Mouse (Mus musculus): ENCODE measurements at regions not wholly inside any gene's neighbourhood (a gene's known extent, or its start where the extent isn't known, plus 50 kb on each side); places are given as distances from the start of the nearest gene placed in this dataset.
A peak's percentile ranks its signal among the peaks of the same experiment; 100 is the strongest.
"Not testable (repeated sequence)": the region's sequence is repeated elsewhere in the genome, so short reads cannot be mapped to it uniquely, and the experiment has no call there.

- H3K4me1 ChIP-seq (ENCODE audit: control insufficient read depth, insufficient read depth, low read length), result peaks cover 10% of the 10 kb centered on the region
- TF ChIP-seq CTCF (IDR thresholded peaks at IDR 0.05) (no peak), EP300 (IDR thresholded peaks at IDR 0.05; ENCODE audit: insufficient read depth, low read depth, low read length) (peak; percentile 59; the same call in 1 of the 2 replicates)
- H3K4me3 ChIP-seq, result no peak overlapping the region
- no peaks in the 10 kb centered on the region for H3K79me2 ChIP-seq (replicated peaks; ENCODE audit: control insufficient read depth, insufficient read depth, low read length)
- no peak overlapping the region; the same call in 1 of the 2 replicates for H3K9ac ChIP-seq (ENCODE audit: low read depth, low read length)
- WGBS, result 20% methylated on average over 6 of the region's 6 CpGs
- intact Hi-C loops (cut with DNase I), result no loop called here
- peaks cover 5% of the 10 kb centered on the region for H3K36me3 ChIP-seq (ENCODE audit: control insufficient read depth, insufficient read depth, low read length)
- peak; percentile 56 for DNase-seq
- peak overlapping the region; percentile 70 for H3K27ac ChIP-seq
- H3K27me3 ChIP-seq (ENCODE audit: control insufficient read depth, insufficient read depth, low read length), result no peaks in the 10 kb centered on the region
These were observed 122.1 kb upstream of the Gm21897 start for GRCm38 (mm10) chr16:15194926-15195711.

DNA sequence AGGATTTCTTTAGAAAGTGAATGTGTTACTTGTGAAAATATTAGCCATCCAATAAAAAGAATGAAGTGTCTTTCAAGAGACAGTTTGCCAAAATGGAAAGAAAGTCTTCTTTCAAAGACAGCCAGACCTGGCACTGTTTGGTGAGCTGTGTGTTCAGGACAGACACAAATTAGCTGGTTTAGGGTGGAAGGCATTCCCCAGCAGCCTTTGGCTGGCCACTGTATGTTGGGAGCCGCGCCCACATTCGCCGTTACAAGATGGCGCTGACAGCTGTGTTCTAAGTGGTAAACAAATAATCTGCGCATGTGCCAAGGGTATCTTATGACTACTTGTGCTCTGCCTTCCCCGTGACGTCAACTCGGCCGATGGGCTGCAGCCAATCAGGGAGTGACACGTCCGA is 121.3 kb upstream of the Gm21897 start:
- Histone ChIP-seq H3K27ac (peak overlapping the region; percentile 70), H3K4me1 (ENCODE audit: control insufficient read depth, insufficient read depth, low read length) (peaks cover 10% of the 10 kb centered on the region)
- peak in 1 of 2 experiments; percentile 12 for DNase-seq
- H3K79me2 ChIP-seq (replicated peaks; ENCODE audit: control insufficient read depth, insufficient read depth, low read length); H3K4me3 ChIP-seq; H3K27me3 ChIP-seq (ENCODE audit: control insufficient read depth, insufficient read depth, low read length); H3K36me3 ChIP-seq (ENCODE audit: control insufficient read depth, insufficient read depth, low read length); intact Hi-C loops (cut with DNase I); H3K9ac ChIP-seq (ENCODE audit: low read depth, low read length): not testable (repeated sequence)
- 73% methylated on average over 8 of the region's 12 CpGs for WGBS

DNA sequence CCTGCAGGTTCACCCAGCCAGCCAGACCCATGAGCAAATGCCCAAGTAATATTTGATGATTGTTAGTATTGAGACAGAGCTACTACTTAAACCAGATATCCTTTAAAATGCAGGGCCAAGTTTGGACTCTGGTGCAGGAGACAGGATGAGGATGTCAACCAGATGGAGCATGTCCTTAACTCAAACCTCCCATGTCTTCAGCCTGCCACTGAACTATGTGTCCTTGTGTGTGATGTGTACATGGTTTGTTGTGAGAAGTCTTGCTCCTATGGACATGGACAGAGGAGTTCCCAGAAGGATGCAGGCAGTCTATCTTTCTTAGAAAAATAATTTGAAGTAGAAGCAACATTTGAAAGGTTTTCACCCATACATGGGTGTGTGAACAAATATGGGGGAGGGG is 120.4 kb upstream of the Gm21897 start:
- DNase-seq, result no peak
- H3K27ac ChIP-seq, result peak overlapping the region; percentile 5; the same call in 1 of the 2 replicates
- H3K4me1 ChIP-seq (ENCODE audit: control insufficient read depth, insufficient read depth, low read length), result peaks cover 10% of the 10 kb centered on the region
- H3K4me3 ChIP-seq, result no peak overlapping the region
- no peaks in the 10 kb centered on the region for H3K27me3 ChIP-seq (ENCODE audit: control insufficient read depth, insufficient read depth, low read length)
- no peak overlapping the region for H3K9ac ChIP-seq (ENCODE audit: low read depth, low read length)
- no peaks in the 10 kb centered on the region for H3K79me2 ChIP-seq (replicated peaks; ENCODE audit: control insufficient read depth, insufficient read depth, low read length)
- intact Hi-C loops (cut with DNase I), result no loop called here
- TF ChIP-seq POLR2A (IDR thresholded peaks at IDR 0.05; ENCODE audit: insufficient read depth, low read depth, low read length) (no peak), CTCF (IDR thresholded peaks at IDR 0.05) (no peak), EP300 (IDR thresholded peaks at IDR 0.05; ENCODE audit: insufficient read depth, low read depth, low read length) (no peak)
- peaks cover 5% of the 10 kb centered on the region for H3K36me3 ChIP-seq (ENCODE audit: control insufficient read depth, insufficient read depth, low read length)

DNA sequence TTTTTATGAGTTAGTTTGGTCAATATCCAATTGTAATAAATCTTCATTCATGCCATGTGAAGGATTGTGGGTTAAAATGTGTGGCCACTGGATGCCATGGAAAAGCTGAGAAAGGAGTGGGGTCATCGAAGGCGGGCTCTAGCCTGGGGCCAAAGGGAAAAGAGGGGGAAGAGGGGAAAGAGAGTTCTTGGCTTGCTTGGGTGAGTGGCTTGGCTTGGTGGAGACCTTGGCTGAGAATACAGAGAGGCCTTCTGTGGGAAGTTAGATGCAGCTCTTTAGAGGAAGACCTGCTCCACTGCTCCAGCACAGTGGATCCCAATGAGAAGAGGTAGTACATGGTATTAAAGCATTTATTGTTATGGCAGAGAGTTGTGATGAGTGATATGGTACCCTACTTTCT is 101.3 kb upstream of the Gm21897 start:
- Histone ChIP-seq H3K36me3 (ENCODE audit: control insufficient read depth, insufficient read depth, low read length) (no peaks in the 10 kb centered on the region), H3K4me3 (no peak overlapping the region), H3K4me1 (ENCODE audit: control insufficient read depth, insufficient read depth, low read length) (no peaks in the 10 kb centered on the region), H3K27ac (no peak overlapping the region), H3K9ac (ENCODE audit: low read depth, low read length) (no peak overlapping the region), H3K79me2 (replicated peaks; ENCODE audit: control insufficient read depth, insufficient read depth, low read length) (no peaks in the 10 kb centered on the region), H3K27me3 (ENCODE audit: control insufficient read depth, insufficient read depth, low read length) (no peaks in the 10 kb centered on the region)
- DNase-seq, result no peak
- intact Hi-C loops (cut with DNase I), result no loop called here
- WGBS, result 86% methylated on average over 2 of the region's 2 CpGs
- TF ChIP-seq CTCF (IDR thresholded peaks at IDR 0.05), result no peak
- TF ChIP-seq EP300 (IDR thresholded peaks at IDR 0.05; ENCODE audit: insufficient read depth, low read depth, low read length), result no peak
- no peak for TF ChIP-seq POLR2A (IDR thresholded peaks at IDR 0.05; ENCODE audit: insufficient read depth, low read depth, low read length)

DNA sequence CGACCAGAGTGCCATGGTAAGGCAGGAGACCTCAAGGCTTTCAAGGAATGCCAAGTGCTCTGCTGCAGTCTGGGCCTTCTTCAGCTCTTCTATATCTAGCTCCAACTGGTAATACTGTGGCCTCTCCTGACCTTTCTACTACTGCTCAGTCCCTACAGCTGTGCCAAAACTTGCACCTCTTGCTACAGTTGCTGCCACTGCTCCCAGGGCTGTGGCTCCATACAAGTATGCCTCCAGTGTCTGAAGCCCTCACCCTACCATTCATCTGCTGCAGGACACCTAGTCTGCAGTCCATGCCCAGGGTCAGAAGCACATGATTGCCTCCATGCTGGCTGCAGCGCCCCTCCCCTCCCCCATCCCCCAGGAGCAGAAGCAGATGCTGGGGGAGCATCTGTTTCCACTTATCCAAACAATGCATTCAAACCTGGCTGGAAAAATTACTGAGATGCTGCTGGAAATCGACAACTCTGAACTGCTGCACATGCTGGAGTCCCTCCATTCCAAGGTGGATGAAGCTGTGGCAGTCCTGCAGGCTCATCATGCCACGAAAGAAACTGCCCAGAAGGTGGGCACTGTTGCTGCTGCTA is 96.2 kb upstream of the Gm21897 start:
- no peak for DNase-seq
- Histone ChIP-seq H3K36me3 (ENCODE audit: control insufficient read depth, insufficient read depth, low read length) (no peaks in the 10 kb centered on the region), H3K27me3 (ENCODE audit: control insufficient read depth, insufficient read depth, low read length) (no peaks in the 10 kb centered on the region), H3K4me1 (ENCODE audit: control insufficient read depth, insufficient read depth, low read length) (no peaks in the 10 kb centered on the region), H3K9ac (ENCODE audit: low read depth, low read length) (no peak overlapping the region), H3K4me3 (no peak overlapping the region), H3K79me2 (replicated peaks; ENCODE audit: control insufficient read depth, insufficient read depth, low read length) (no peaks in the 10 kb centered on the region), H3K27ac (no peak overlapping the region)
- TF ChIP-seq CTCF (IDR thresholded peaks at IDR 0.05), result no peak
- intact Hi-C loops (cut with DNase I), result no loop called here
- 68% methylated on average over 4 of the region's 4 CpGs for WGBS

GRCm38 (mm10) chr16:15237836-15238235 is 79.4 kb upstream of the Gm21897 start:
- DNase-seq, result peak in 1 of 2 experiments; percentile 10
- Histone ChIP-seq H3K27me3 (ENCODE audit: control insufficient read depth, insufficient read depth, low read length) (no peaks in the 10 kb centered on the region), H3K4me3 (no peak overlapping the region), H3K36me3 (ENCODE audit: control insufficient read depth, insufficient read depth, low read length) (no peaks in the 10 kb centered on the region), H3K4me1 (ENCODE audit: control insufficient read depth, insufficient read depth, low read length) (no peaks in the 10 kb centered on the region), H3K9ac (ENCODE audit: low read depth, low read length) (no peak overlapping the region), H3K27ac (no peak overlapping the region), H3K79me2 (replicated peaks; ENCODE audit: control insufficient read depth, insufficient read depth, low read length) (no peaks in the 10 kb centered on the region)
- intact Hi-C loops (cut with DNase I), result no loop called here
- TF ChIP-seq POLR2A (IDR thresholded peaks at IDR 0.05; ENCODE audit: insufficient read depth, low read depth, low read length) (no peak), EP300 (IDR thresholded peaks at IDR 0.05; ENCODE audit: insufficient read depth, low read depth, low read length) (no peak), CTCF (IDR thresholded peaks at IDR 0.05) (peak; percentile 21; the same call in 1 of the 2 replicates)

All from heart, adult 2 months (tissue).